Mouse (Mus musculus) MEL (cell line): ENCODE results near the gene Actg1. TPM values are rescaled to one million over a fixed set of nuclear protein-coding genes. Genes with fewer than 3 reads are reported as not detected.

Experiments used
- DNase-seq: peaks from one replicate; pipeline ENCODE4 v3.0.0; 2011; ENCODE audit warnings: low read depth, low spot score
- H3K27ac ChIP-seq: 2 replicates; pipeline ENCODE4 v1.5.1; 2012; ENCODE audit warnings: low read depth, mild to moderate bottlenecking, control low read depth, low read length, moderate library complexity; ENCODE audit not compliant: control insufficient read depth
- H3K27me3 ChIP-seq, 2 experiments: fragments of 150-350 bp in 1 of 2; sonication (generic) in 1 of 2; 2 replicates each; pipeline ENCODE4 v1.6.1; 2012; ENCODE audit warnings: low read length in 2 of 2, mild to moderate bottlenecking in 2 of 2, improper control_type of control experiment in 1 of 2, moderate library complexity in 1 of 2; ENCODE audit not compliant: insufficient read depth in 2 of 2, control insufficient read depth in 1 of 2
- H3K36me3 ChIP-seq, 2 experiments: 2 replicates each; pipeline ENCODE4 v1.6.1; 2012 to 2014; ENCODE audit warnings: low read length in 2 of 2, improper control_type of control experiment in 1 of 2, inconsistent platforms in 1 of 2, mild to moderate bottlenecking in 1 of 2; ENCODE audit not compliant: insufficient read depth in 2 of 2, control insufficient read depth in 1 of 2
- H3K4me1 ChIP-seq, 2 experiments: fragments of 150-350 bp in 1 of 2; sonication (generic) in 1 of 2; 2 replicates each; pipeline ENCODE4 v1.6.1; 2012; ENCODE audit warnings: low read length in 2 of 2, improper control_type of control experiment in 1 of 2, mild to moderate bottlenecking in 1 of 2; ENCODE audit not compliant: insufficient read depth in 2 of 2, control insufficient read depth in 1 of 2
- H3K4me3 ChIP-seq, 2 experiments: fragments of 150-350 bp in 1 of 2; sonication (generic) in 1 of 2; 2 replicates each; pipeline ENCODE4 v1.5.1; 2012; ENCODE audit warnings: low read depth in 2 of 2, low read length in 2 of 2, mild to moderate bottlenecking in 2 of 2, moderate library complexity in 2 of 2, control low read depth in 1 of 2, improper control_type of control experiment in 1 of 2; ENCODE audit not compliant: control insufficient read depth in 1 of 2, insufficient read depth in 1 of 2
- H3K79me2 ChIP-seq: 2 replicates; pipeline ENCODE4 v1.6.1; 2012; ENCODE audit warnings: mild to moderate bottlenecking, low read length, moderate library complexity; ENCODE audit not compliant: control insufficient read depth, poor library complexity, insufficient read depth
- H3K9ac ChIP-seq: 2 replicates; pipeline ENCODE4 v1.6.1; 2012; ENCODE audit warnings: low read depth, mild to moderate bottlenecking, control low read depth, low read length, moderate library complexity; ENCODE audit not compliant: control insufficient read depth, poor library complexity, severe bottlenecking
- H3K9me3 ChIP-seq: fragments of 150-350 bp; sonication (generic); replicated peaks from 2 replicates; pipeline ENCODE4 v1.6.1; 2012; ENCODE audit warnings: mild to moderate bottlenecking, low read length, improper control_type of control experiment, moderate library complexity; ENCODE audit not compliant: insufficient read depth
- BHLHE40 ChIP-seq: IDR thresholded peaks from 2 replicates; pipeline ENCODE4 v1.6.1; 2012; ENCODE audit warnings: low read depth, mild to moderate bottlenecking, inconsistent platforms, low read length, improper control_type of control experiment, borderline replicate concordance
- CHD1 ChIP-seq: IDR thresholded peaks from 2 replicates; pipeline ENCODE4 v1.6.1; 2012; ENCODE audit warnings: low read depth, mild to moderate bottlenecking, inconsistent platforms, low read length, improper control_type of control experiment
- CHD2 ChIP-seq: IDR thresholded peaks from 2 replicates; pipeline ENCODE4 v1.6.1; 2011; ENCODE audit warnings: low read length, improper control_type of control experiment
- CTCF ChIP-seq, 3 experiments: IDR thresholded peaks in 2 of 3; conservative IDR thresholded peaks in 1 of 3; 2 replicates each; pipeline ENCODE4 v1.5.1; 2011 to 2012; ENCODE audit warnings: low read length in 3 of 3, low read depth in 2 of 3, mild to moderate bottlenecking in 2 of 3, improper control_type of control experiment in 1 of 3, inconsistent platforms in 1 of 3, mixed read lengths in 1 of 3, moderate library complexity in 1 of 3; ENCODE audit not compliant: control insufficient read depth in 1 of 3, insufficient read depth in 1 of 3, poor library complexity in 1 of 3, severe bottlenecking in 1 of 3
- E2F4 ChIP-seq: IDR thresholded peaks from 2 replicates; pipeline ENCODE4 v1.6.1; 2011; ENCODE audit warnings: low read depth, low read length, improper control_type of control experiment, borderline replicate concordance
- ELF1 ChIP-seq: IDR thresholded peaks from 2 replicates; pipeline ENCODE4 v1.6.1; 2014; ENCODE audit warnings: low read depth, mild to moderate bottlenecking, inconsistent platforms, low read length, improper control_type of control experiment, moderate library complexity
- EP300 ChIP-seq, 2 experiments: IDR thresholded peaks; 2 replicates each; pipeline ENCODE4 v1.6.1; 2011; ENCODE audit warnings: improper control_type of control experiment in 2 of 2, low read length in 2 of 2, low read depth in 1 of 2, mild to moderate bottlenecking in 1 of 2
- ETS1 ChIP-seq: IDR thresholded peaks from 2 replicates; pipeline ENCODE4 v1.6.1; 2012; ENCODE audit warnings: low read depth, mild to moderate bottlenecking, inconsistent platforms, low read length, improper control_type of control experiment, moderate library complexity
- GABPA ChIP-seq: IDR thresholded peaks from 2 replicates; pipeline ENCODE4 v1.6.1; 2012; ENCODE audit warnings: low read depth, mild to moderate bottlenecking, inconsistent platforms, low read length, improper control_type of control experiment, moderate library complexity
- GATA1 ChIP-seq: IDR thresholded peaks from 2 replicates; pipeline ENCODE4 v1.6.1; 2011; ENCODE audit warnings: low read depth, low read length, improper control_type of control experiment
- HCFC1 ChIP-seq: IDR thresholded peaks from 2 replicates; pipeline ENCODE4 v1.6.1; 2012; ENCODE audit warnings: low read depth, mild to moderate bottlenecking, inconsistent platforms, low read length, improper control_type of control experiment, moderate library complexity
- JUND ChIP-seq: IDR thresholded peaks from 2 replicates; pipeline ENCODE4 v1.6.1; 2011; ENCODE audit warnings: low read depth, mild to moderate bottlenecking, improper control_type of control experiment, low read length
- KAT2A ChIP-seq: conservative IDR thresholded peaks from 2 replicates; pipeline ENCODE4 v1.6.1; 2012; ENCODE audit warnings: low read depth, low read length, improper control_type of control experiment, inconsistent platforms
- MAFK ChIP-seq: IDR thresholded peaks from 2 replicates; pipeline ENCODE4 v1.6.1; 2011; ENCODE audit warnings: low read depth, mild to moderate bottlenecking, low read length, improper control_type of control experiment, borderline replicate concordance
- MAX ChIP-seq: IDR thresholded peaks from 2 replicates; pipeline ENCODE4 v1.6.1; 2011; ENCODE audit warnings: low read length, improper control_type of control experiment
- MAZ ChIP-seq: IDR thresholded peaks from 2 replicates; pipeline ENCODE4 v1.6.1; 2012; ENCODE audit warnings: low read depth, mild to moderate bottlenecking, inconsistent platforms, low read length, improper control_type of control experiment
- MEF2A ChIP-seq: IDR thresholded peaks from 2 replicates; pipeline ENCODE4 v1.6.1; 2014; ENCODE audit warnings: low read depth, mild to moderate bottlenecking, inconsistent platforms, low read length, improper control_type of control experiment; ENCODE audit not compliant: poor library complexity, insufficient replicate concordance, severe bottlenecking; ENCODE audit errors: extremely low read depth
- MXI1 ChIP-seq: IDR thresholded peaks from 2 replicates; pipeline ENCODE4 v1.6.1; 2011; ENCODE audit warnings: mild to moderate bottlenecking, low read depth, low read length, improper control_type of control experiment
- MYB ChIP-seq: IDR thresholded peaks from 2 replicates; pipeline ENCODE4 v1.6.1; 2011; ENCODE audit warnings: mild to moderate bottlenecking, low read depth, low read length, improper control_type of control experiment
- MYC ChIP-seq: IDR thresholded peaks from 2 replicates; pipeline ENCODE4 v1.6.1; 2011; ENCODE audit warnings: low read depth, mild to moderate bottlenecking, low read length, improper control_type of control experiment, moderate library complexity
- NELFE ChIP-seq: IDR thresholded peaks from 2 replicates; pipeline ENCODE4 v1.6.1; 2011; ENCODE audit warnings: low read depth, low read length, improper control_type of control experiment
- NRF1 ChIP-seq: IDR thresholded peaks from 2 replicates; pipeline ENCODE4 v1.6.1; 2014; ENCODE audit warnings: low read depth, mild to moderate bottlenecking, inconsistent platforms, low read length, improper control_type of control experiment, moderate library complexity; ENCODE audit not compliant: poor library complexity, insufficient read depth, severe bottlenecking
- POLR2AphosphoS5 ChIP-seq: IDR thresholded peaks from 2 replicates; pipeline ENCODE4 v1.6.1; 2012; ENCODE audit warnings: low read depth, borderline replicate concordance, mild to moderate bottlenecking, inconsistent platforms, low read length, moderate library complexity, mixed read lengths
- RAD21 ChIP-seq: IDR thresholded peaks from 2 replicates; pipeline ENCODE4 v1.6.1; 2011; ENCODE audit warnings: mild to moderate bottlenecking, low read depth, low read length, improper control_type of control experiment
- RCOR1 ChIP-seq: IDR thresholded peaks from 2 replicates; pipeline ENCODE4 v1.6.1; 2012; ENCODE audit warnings: low read depth, mild to moderate bottlenecking, inconsistent platforms, low read length, improper control_type of control experiment
- SIN3A ChIP-seq: IDR thresholded peaks from 2 replicates; pipeline ENCODE4 v1.6.1; 2012; ENCODE audit warnings: low read length, improper control_type of control experiment, inconsistent platforms
- TAL1 ChIP-seq: IDR thresholded peaks from 2 replicates; pipeline ENCODE4 v1.6.1; 2012; ENCODE audit warnings: mild to moderate bottlenecking, inconsistent platforms, low read length, moderate library complexity, mixed read lengths
- TBP ChIP-seq: IDR thresholded peaks from 2 replicates; pipeline ENCODE4 v1.8.0; 2011; ENCODE audit warnings: low read depth, low read length, improper control_type of control experiment
- TCF12 ChIP-seq: IDR thresholded peaks from 2 replicates; pipeline ENCODE4 v1.6.1; 2014; ENCODE audit warnings: low read depth, mild to moderate bottlenecking, inconsistent platforms, low read length, improper control_type of control experiment, moderate library complexity
- USF1 ChIP-seq: IDR thresholded peaks from 2 replicates; pipeline ENCODE4 v1.6.1; 2014; ENCODE audit warnings: low read depth, mild to moderate bottlenecking, inconsistent platforms, low read length, improper control_type of control experiment, moderate library complexity
- USF2 ChIP-seq, 2 experiments: IDR thresholded peaks; 2 replicates each; pipeline ENCODE4 v1.6.1; 2011 to 2012; ENCODE audit warnings: improper control_type of control experiment in 2 of 2, low read length in 2 of 2, borderline replicate concordance in 1 of 2, inconsistent platforms in 1 of 2, low read depth in 1 of 2, mild to moderate bottlenecking in 1 of 2; ENCODE audit not compliant: insufficient read depth in 1 of 2
- ZC3H11A ChIP-seq: IDR thresholded peaks from 2 replicates; pipeline ENCODE4 v1.6.1; 2012; ENCODE audit warnings: low read depth, mild to moderate bottlenecking, inconsistent platforms, low read length, improper control_type of control experiment
- ZKSCAN1 ChIP-seq: IDR thresholded peaks from 2 replicates; pipeline ENCODE4 v1.6.1; 2012; ENCODE audit warnings: low read depth, mild to moderate bottlenecking, inconsistent platforms, low read length, improper control_type of control experiment, moderate library complexity
- ZMIZ1 ChIP-seq: IDR thresholded peaks from 2 replicates; pipeline ENCODE4 v1.6.1; 2012; ENCODE audit warnings: low read depth, mild to moderate bottlenecking, inconsistent platforms, low read length, improper control_type of control experiment, moderate library complexity
- ZNF384 ChIP-seq: IDR thresholded peaks from 2 replicates; pipeline ENCODE4 v1.6.1; 2012; ENCODE audit warnings: low read depth, mild to moderate bottlenecking, inconsistent platforms, low read length, improper control_type of control experiment
- polyA plus RNA-seq, 2 experiments: library from polyadenylated mRNA; stranded (reverse) in 1 of 2; unstranded in 1 of 2; fragments of >175 nt in 1 of 2; fragments of >200 nt in 1 of 2; gene quantifications; 2 replicates each; pipeline versions ENCODE4 v1.2.1 to v1.2.4; 2012; ENCODE audit warnings: low replicate concordance in 2 of 2, low read depth in 1 of 2; ENCODE audit not compliant: insufficient read length in 2 of 2, insufficient read depth in 1 of 2, missing spikeins in 1 of 2
- total RNA-seq: library from RNA; depleted of rRNA; stranded (reverse); fragments of 300-350 nt; gene quantifications from 2 replicates; pipeline ENCODE4 v1.2.3, GENCODE M21; 2012

The Actg1 gene
- total and polyA plus RNA-seq, 3 experiments, result 899 to 1,784 (median 1,328) TPM

GRCm38 (mm10) chr11:120353500-120354303, 5.4 kb upstream of the Actg1 start:
- Histone ChIP-seq H3K9ac (peak overlapping the region; percentile 57), H3K4me1 (peaks cover 12 to 59% of the 10 kb centered on the region in 2 experiments), H3K4me3 (peak overlapping the region; percentile 29 to 56), H3K9me3 (no peaks in the 10 kb centered on the region), H3K79me2 (peaks cover 5% of the 10 kb centered on the region), H3K36me3 (peaks cover 0 to 39% of the 10 kb centered on the region in 2 experiments; a peak in 2 of 4 replicates), H3K27me3 (no peaks in the 10 kb centered on the region), H3K27ac (peak overlapping the region; percentile 83)
- peak; percentile 93 for DNase-seq
- TF ChIP-seq ZKSCAN1 (no peak), EP300 (IDR thresholded peaks at IDR 0.05; ENCODE audit: low read depth in 1 of 2, low read length in 2 of 2) (peak; percentile 48 to 67; a peak in 3 of 4 replicates), CHD1 (no peak), NRF1 (0 out of 2 replicates have a peak, but pooled peaks have one; percentile 3), RAD21 (peak; percentile 25), TCF12 (peak; percentile 19; the same call in 1 of the 2 replicates), NELFE (no peak), CHD2 (no peak), USF1 (no peak), POLR2AphosphoS5 (no peak), USF2 (IDR thresholded peaks at IDR 0.05; ENCODE audit: borderline replicate concordance in 1 of 2, insufficient read depth in 1 of 2, low read depth in 1 of 2, low read length in 2 of 2) (no peak), ELF1 (peak; percentile 56; the same call in 1 of the 2 replicates), MAX (no peak), E2F4 (no peak), SIN3A (peak; percentile 67), HCFC1 (peak; percentile 14; the same call in 1 of the 2 replicates), ZC3H11A (no peak), RCOR1 (no peak), ETS1 (peak; percentile 99), TBP (peak; percentile 42; the same call in 1 of the 2 replicates), MAZ (no peak; the same call in 1 of the 2 replicates), JUND (no peak), GATA1 (peak; percentile 45), KAT2A (no peak), BHLHE40 (peak; percentile 43; the same call in 1 of the 2 replicates), MYB (no peak; the same call in 1 of the 2 replicates), MXI1 (peak; percentile 56; the same call in 1 of the 2 replicates), GABPA (no peak), ZMIZ1 (no peak; the same call in 1 of the 2 replicates), TAL1 (no peak), MYC (no peak), MAFK (no peak), MEF2A (no peak), ZNF384 (no peak), CTCF (IDR thresholded peaks at IDR 0.05 in 2 of 3, conservative IDR thresholded peaks at IDR 0.05 in 1 of 3; ENCODE audit: control insufficient read depth in 1 of 3, insufficient read depth in 1 of 3, low read depth in 2 of 3, low read length in 3 of 3, poor library complexity in 1 of 3, severe bottlenecking in 1 of 3) (peak; percentile 40 to 66 (median 60))
